Mouse (Mus musculus) left cerebral cortex, adult 2 months (tissue): ENCODE measurements at regions not wholly inside any gene's neighbourhood (a gene's known extent, or its start where the extent isn't known, plus 50 kb on each side); places are given as distances from the start of the nearest gene placed in this dataset.

Experiments
- DNase-seq, 2 experiments: peaks; one replicate each; pipeline ENCODE4 v3.0.0; 2021 to 2022; ENCODE audit warnings: low spot score in 2 of 2, mixed read lengths in 1 of 2; ENCODE audit errors: extremely low spot score in 1 of 2
- H3K27ac ChIP-seq: fragments of 200-600 bp; 2 replicates; pipeline ENCODE4 v1.8.1; 2022
- H3K4me3 ChIP-seq: fragments of 200-600 bp; 2 replicates; pipeline ENCODE4 v1.8.1; 2022
- CTCF ChIP-seq: fragments of 200-600 bp; IDR thresholded peaks from 2 replicates; pipeline ENCODE4 v1.8.1; 2022; ENCODE audit warnings: antibody characterized with exemption, mild to moderate bottlenecking, moderate library complexity
- intact Hi-C: fragments of 180-260 bp; cut with DNase I; formaldehyde crosslinking; loops from one replicate; pipeline ENCODE4 v1.15.1; 2025

DNA sequence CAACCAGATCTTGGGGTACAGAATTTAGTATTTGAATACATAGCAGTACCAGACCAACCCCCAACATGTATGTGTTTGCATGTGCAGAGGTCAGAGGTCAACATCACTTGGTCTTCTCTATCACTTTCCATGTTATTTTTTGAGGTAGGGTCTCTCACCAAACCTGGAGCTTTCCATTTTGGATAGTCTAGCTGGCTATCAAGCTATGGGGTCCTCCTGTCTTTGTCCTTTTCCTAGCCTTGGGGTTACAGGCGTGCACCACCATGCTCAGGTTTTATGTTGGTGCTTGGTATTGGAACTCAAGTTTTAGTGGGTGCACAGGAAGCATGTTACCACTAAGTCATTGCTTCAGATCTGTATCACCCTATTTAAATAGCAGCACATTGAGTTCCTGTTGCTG is 151.0 kb downstream of the Plekhb2 start:
- intact Hi-C loops = no loop called here
- Histone ChIP-seq H3K4me3 (no peak overlapping the region), H3K27ac (no peak overlapping the region)
- TF ChIP-seq CTCF = no peak
- no peak for DNase-seq

GRCm38 (mm10) chr1:35017471-35017870 is 167.7 kb downstream of the Plekhb2 start:
- Histone ChIP-seq H3K4me3 (no peak overlapping the region), H3K27ac (no peak overlapping the region)
- TF ChIP-seq CTCF = no peak
- DNase-seq = no peak
- intact Hi-C loops = no loop called here

DNA sequence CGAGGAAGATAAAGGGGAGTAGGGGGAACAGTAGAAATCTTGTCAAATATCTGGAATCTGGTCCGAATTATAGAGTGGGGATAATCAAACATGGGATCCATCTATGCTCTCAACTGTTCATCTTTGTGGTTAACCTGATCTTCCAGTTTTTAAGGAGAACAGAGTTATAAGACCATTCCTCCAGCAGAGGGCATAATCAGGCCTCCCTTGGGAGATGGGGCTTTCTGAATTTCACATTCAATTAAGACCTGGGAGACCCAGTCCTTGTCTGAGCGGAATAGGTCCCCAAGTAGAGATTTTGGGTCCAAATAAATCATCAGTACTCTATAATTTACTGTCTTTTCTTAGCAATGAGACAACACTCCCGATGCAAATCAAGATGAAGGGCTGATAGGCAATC is 182.8 kb downstream of the Plekhb2 start:
- TF ChIP-seq CTCF = peak; percentile 76
- Histone ChIP-seq H3K27ac (no peak overlapping the region), H3K4me3 (no peak overlapping the region)
- peak; percentile 13 to 14 for DNase-seq
- intact Hi-C loops = loop anchor here (1.0 to 10.0 kb wide), 4 partner anchors 234 to 1102 kb away; no protein-coding TSS in a partner anchor

GRCm38 (mm10) chr1:35072811-35073210 is 223.0 kb downstream of the Plekhb2 start:
- no peak; the same call in none of the 2 replicates for TF ChIP-seq CTCF
- intact Hi-C loops = no loop called here
- no peak overlapping the region for H3K27ac ChIP-seq
- no peak overlapping the region for H3K4me3 ChIP-seq
- no peak for DNase-seq

GRCm38 (mm10) chr1:35094873-35095272 is 245.1 kb downstream of the Plekhb2 start:
- Histone ChIP-seq H3K4me3 (no peak overlapping the region), H3K27ac (no peak overlapping the region)
- no peak for DNase-seq
- no peak for TF ChIP-seq CTCF
- intact Hi-C loops = no loop called here

GRCm38 (mm10) chr1:35095785-35096184 is 246.0 kb downstream of the Plekhb2 start:
- Histone ChIP-seq H3K27ac (no peak overlapping the region), H3K4me3 (no peak overlapping the region)
- intact Hi-C loops = no loop called here
- no peak for TF ChIP-seq CTCF
- no peak for DNase-seq

GRCm38 (mm10) chr1:35106665-35107064 is 256.9 kb downstream of the Plekhb2 start:
- no peak for DNase-seq
- no peak overlapping the region for H3K27ac ChIP-seq
- intact Hi-C loops = no loop called here
- TF ChIP-seq CTCF = no peak
- no peak overlapping the region for H3K4me3 ChIP-seq

DNA sequence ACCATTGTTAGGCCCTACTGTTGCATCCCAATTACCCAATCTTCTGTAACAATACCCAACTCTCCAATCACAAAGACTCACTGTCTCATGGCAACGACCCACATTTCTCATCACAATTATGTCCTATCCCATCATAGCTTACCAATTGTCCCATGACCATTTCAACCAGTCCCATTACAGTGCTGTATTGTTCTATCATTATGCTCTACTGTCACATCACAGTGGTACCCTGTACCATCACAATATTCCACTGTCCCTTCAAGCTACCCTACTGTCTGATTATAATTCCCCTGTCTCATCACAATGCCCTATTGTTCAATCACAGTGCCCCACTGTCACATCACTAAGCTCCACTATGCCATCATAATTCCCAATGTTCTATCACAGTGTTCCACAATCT is 260.0 kb downstream of the Plekhb2 start:
- no peak for DNase-seq
- Histone ChIP-seq H3K27ac (no peak overlapping the region), H3K4me3 (no peak overlapping the region)
- intact Hi-C loops = no loop called here
- no peak for TF ChIP-seq CTCF

- no peak overlapping the region for H3K4me3 ChIP-seq
- no peak for TF ChIP-seq CTCF
- intact Hi-C loops = no loop called here
- DNase-seq = no peak
- H3K27ac ChIP-seq = no peak overlapping the region
Observed at GRCm38 (mm10) chr1:35115521-35115920, 265.7 kb downstream of the Plekhb2 start.

- Histone ChIP-seq H3K27ac (no peak overlapping the region), H3K4me3 (no peak overlapping the region)
- intact Hi-C loops = no loop called here
- DNase-seq = no peak
- TF ChIP-seq CTCF = no peak
Observed at GRCm38 (mm10) chr1:35137907-35138306, 288.1 kb downstream of the Plekhb2 start.

- no peak overlapping the region for H3K27ac ChIP-seq
- intact Hi-C loops = no loop called here
- no peak for TF ChIP-seq CTCF
- DNase-seq = no peak
- H3K4me3 ChIP-seq = no peak overlapping the region
Observed at GRCm38 (mm10) chr1:35149036-35149435, 299.3 kb downstream of the Plekhb2 start.

DNA sequence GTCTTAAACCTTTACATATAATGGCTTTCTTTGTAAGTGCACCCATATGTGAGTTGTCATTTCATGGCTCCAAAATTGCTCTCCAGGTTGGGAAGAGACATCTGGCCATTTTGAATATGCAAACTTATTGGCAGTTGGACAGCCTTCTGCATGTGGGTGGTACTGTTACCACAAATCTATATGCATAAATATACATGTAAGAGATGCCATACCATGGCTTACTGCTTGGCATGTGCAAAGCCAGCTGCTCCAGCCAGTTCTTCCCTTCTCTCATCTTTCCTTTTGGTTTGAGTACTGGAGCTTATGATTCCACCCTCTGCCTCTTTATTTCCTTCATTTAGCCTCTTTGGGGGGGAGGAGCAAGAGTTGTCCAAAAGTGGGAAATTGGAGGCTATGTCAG is 312.7 kb downstream of the Plekhb2 start:
- no peak for TF ChIP-seq CTCF
- intact Hi-C loops = loop anchor here (5.0 kb wide), 1 partner anchor 40 kb away; no protein-coding TSS in a partner anchor
- Histone ChIP-seq H3K4me3 (no peak overlapping the region), H3K27ac (peak overlapping the region; percentile 50)
- peak; percentile 8 to 48 for DNase-seq

DNA sequence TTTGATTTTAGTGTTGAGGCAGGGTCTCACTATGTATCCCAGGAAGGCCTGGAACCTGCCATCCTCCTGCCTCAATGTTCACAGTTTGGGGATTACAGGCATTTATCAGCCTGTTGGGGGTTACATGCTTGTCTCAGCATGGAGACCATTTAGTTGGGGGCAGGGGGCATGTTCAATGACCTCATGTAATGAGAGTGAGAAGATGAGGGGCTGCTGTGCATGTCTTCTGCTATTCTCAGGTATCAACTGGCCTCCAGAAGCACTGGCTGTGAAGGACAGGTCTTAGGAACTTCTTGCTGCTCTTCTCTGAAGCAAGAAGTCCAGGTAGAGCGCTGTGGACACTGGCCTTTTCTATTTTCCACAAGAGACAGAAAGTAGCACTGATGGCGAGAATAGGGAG is 350.9 kb downstream of the Plekhb2 start:
- no peak overlapping the region for H3K4me3 ChIP-seq
- DNase-seq = no peak
- H3K27ac ChIP-seq = peak overlapping the region; percentile 48
- intact Hi-C loops = loop anchor here (5.0 kb wide), 2 partner anchors 38 to 227 kb away; no protein-coding TSS in a partner anchor
- no peak for TF ChIP-seq CTCF
